Mouse (Mus musculus) liver, embryonic 14.5 days (tissue): ENCODE results near the gene Nktr.
A peak's percentile ranks its signal among the peaks of the same experiment; 100 is the strongest.

Source experiments
- CTCF ChIP-seq: IDR thresholded peaks from 2 replicates; pipeline ENCODE4 v1.5.1; 2016; ENCODE audit warnings: antibody characterized with exemption, low read depth, control low read depth
- EP300 ChIP-seq: IDR thresholded peaks from 2 replicates; pipeline ENCODE4 v1.6.1; 2016; ENCODE audit warnings: antibody characterized with exemption, low read depth

DNA sequence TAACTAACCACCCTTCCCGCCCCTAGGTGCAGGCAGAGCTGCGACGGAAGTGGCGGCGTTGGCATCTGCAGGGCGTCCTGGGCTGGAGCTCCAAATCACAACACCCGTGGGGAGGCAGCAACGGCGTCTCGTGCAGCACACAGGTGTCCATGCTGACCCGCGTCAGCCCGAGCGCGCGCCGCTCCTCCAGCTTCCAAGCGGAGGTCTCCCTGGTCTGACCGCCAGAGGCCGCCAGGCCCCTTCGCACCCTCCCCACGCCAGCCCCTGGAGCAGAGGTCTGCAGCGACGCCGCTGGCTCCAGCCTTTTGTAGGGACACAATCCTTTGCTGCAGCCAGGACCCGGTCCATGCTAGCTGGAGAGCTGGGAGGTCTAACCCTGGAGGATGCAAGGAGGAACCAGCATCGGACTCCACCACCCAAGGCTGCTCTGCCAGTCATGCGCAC, 49.6 kb upstream of the Nktr start:
- TF ChIP-seq EP300 = no peak
- peak; percentile 79 for TF ChIP-seq CTCF
